Mouse (Mus musculus): ENCODE measurements around the gene Asb1.

DNA sequence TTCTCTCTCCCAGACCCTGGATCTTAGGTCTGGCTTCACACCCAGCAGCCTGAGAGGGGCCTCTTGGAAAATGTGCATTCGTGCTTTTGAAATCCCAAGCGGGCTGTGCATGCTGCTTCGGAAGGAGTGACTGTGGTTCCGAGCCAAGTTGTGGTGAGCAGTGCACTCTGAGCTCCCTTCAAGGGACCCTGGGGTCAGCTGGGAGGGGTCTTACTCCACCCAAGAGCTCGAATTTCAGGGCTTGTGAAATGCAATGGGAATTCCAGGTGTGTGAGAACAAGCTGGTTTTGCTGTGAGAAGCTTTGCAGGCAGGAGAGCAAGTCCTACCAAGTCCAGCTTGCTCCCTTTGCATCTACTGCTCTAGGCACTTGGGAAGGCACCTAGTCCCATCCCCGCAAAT, 24.3 kb downstream of the Asb1 start:
- TF ChIP-seq CTCF (IDR thresholded peaks at IDR 0.05) (no peak), EP300 (IDR thresholded peaks at IDR 0.05) (no peak)

All from lung, postnatal 0 days (tissue).